Mouse (Mus musculus) lung, postnatal 0 days (tissue): Measurements from ENCODE around the gene Trpc4ap.

Source experiments
- CTCF ChIP-seq: IDR thresholded peaks from 2 replicates; pipeline ENCODE4 v1.5.1; 2016; ENCODE audit warnings: antibody characterized with exemption, mild to moderate bottlenecking
- EP300 ChIP-seq: IDR thresholded peaks from 2 replicates; pipeline ENCODE4 v1.6.1; 2016; ENCODE audit warnings: antibody characterized with exemption, mild to moderate bottlenecking, control low read depth

GRCm38 (mm10) chr2:155629231-155629661, 62.9 kb downstream of the Trpc4ap start:
- TF ChIP-seq CTCF (no peak), EP300 (no peak)
